Mouse (Mus musculus) erythroblast, adult 5-6 weeks (primary cell): ENCODE data around the gene Ubxn1. TPM values are rescaled to one million over a fixed set of nuclear protein-coding genes. Genes with fewer than 3 reads are reported as not detected.
"Not testable (repeated sequence)": the region's sequence is repeated elsewhere in the genome, so short reads cannot be mapped to it uniquely, and the experiment has no call there.

Experiments used
- ATAC-seq: replicated peaks from 2 replicates; pipeline ENCODE4 v1.8.0; 2016; ENCODE audit warnings: moderate number of reproducible peaks, mild to moderate bottlenecking, moderate TSS enrichment, inconsistent platforms; ENCODE audit not compliant: poor library complexity, low FRiP score, severe bottlenecking
- total RNA-seq, 2 experiments: library from RNA; stranded (forward) in 1 of 2; stranded (reverse) in 1 of 2; fragments of 150-400 nt in 1 of 2; fragments of 200-764, 138-1000 nt in 1 of 2; gene quantifications; 2 replicates each; pipeline versions ENCODE4 v1.2.3 to v1.2.4; 2015 to 2017; ENCODE audit warnings: low replicate concordance in 2 of 2

Ubxn1 gene
- total RNA-seq, 2 experiments from 2014 or later: 20.6 to 43.0 TPM

- ATAC-seq: no peak
These were observed 18.9 kb upstream of the Ubxn1 start for GRCm38 (mm10) chr19:8852236-8852928.

GRCm38 (mm10) chr19:8853117-8853516, 18.2 kb upstream of the Ubxn1 start:
- ATAC-seq: no peak

GRCm38 (mm10) chr19:8857689-8858088, 13.6 kb upstream of the Ubxn1 start:
- ATAC-seq: peak; percentile 83

- ATAC-seq: no peak
These were observed 12.3 kb upstream of the Ubxn1 start for GRCm38 (mm10) chr19:8859018-8859417.

GRCm38 (mm10) chr19:8864265-8864664, 7.0 kb upstream of the Ubxn1 start:
- no peak for ATAC-seq

DNA sequence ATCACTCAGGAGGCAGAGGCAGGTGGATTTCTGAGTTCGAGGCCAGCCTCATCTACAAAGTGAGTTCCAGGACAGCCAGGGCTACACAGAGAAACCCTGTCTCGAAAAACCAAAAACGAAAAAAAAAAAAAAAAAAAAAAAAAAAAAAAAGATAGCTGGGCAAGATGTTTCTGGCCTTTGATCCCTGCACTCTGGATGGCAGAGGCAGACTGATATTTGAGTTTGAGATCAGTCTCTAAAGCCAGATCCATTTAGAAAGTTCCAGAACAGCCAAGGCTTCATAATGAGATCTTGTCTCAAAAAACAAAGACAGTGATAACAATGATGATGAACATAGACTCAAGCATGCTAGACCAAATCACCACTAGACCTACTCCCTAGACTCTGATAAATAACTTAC, 915 bp upstream of the Ubxn1 start:
- ATAC-seq: not testable (repeated sequence)

DNA sequence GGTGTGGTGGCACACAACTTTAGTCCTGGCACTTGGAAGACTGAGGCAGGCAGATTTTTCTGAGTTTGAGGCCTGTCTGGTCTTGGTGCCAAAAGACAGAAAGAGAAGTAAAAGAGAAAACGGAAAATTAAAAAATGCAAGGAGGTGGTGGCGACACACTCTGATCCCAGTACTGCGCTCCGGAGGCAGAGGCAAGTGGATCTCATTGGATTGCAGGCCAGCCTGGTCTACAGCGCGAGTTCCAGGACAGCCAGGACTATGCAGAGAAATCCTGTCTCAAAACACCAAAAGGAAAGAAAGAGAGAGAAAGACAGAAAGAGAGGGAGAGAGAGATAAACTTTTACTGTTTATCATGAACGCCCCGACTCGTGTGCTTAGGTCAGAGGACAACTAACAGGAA, 458 bp upstream of the Ubxn1 start:
- peak; percentile 9; the same call in 1 of the 2 replicates for ATAC-seq

GRCm38 (mm10) chr19:8872266-8872840, 1.1 kb downstream of the Ubxn1 start:
- no peak for ATAC-seq

- ATAC-seq: no peak
These were observed 3.7 kb downstream of the Ubxn1 start for GRCm38 (mm10) chr19:8875031-8875430.

- ATAC-seq: peak; percentile 98
These were observed 9.2 kb downstream of the Ubxn1 start, which contains the start of gene Uqcc3 for GRCm38 (mm10) chr19:8880311-8881033. Gene Uqcc3 (minus strand): TSS chr19:8880923.

GRCm38 (mm10) chr19:8881034-8881392, 9.7 kb downstream of the Ubxn1 start:
- no peak for ATAC-seq

- ATAC-seq: no peak
These were observed 12.3 kb downstream of the Ubxn1 start, which contains the start of the genes Lbhd1 and Gm49403 for GRCm38 (mm10) chr19:8883616-8884015. Gene Lbhd1 (plus strand): TSS chr19:8883732. Gene Gm49403 (plus strand): TSS chr19:8883930.

GRCm38 (mm10) chr19:8886916-8887584, 15.8 kb downstream of the Ubxn1 start:
- ATAC-seq: no peak

DNA sequence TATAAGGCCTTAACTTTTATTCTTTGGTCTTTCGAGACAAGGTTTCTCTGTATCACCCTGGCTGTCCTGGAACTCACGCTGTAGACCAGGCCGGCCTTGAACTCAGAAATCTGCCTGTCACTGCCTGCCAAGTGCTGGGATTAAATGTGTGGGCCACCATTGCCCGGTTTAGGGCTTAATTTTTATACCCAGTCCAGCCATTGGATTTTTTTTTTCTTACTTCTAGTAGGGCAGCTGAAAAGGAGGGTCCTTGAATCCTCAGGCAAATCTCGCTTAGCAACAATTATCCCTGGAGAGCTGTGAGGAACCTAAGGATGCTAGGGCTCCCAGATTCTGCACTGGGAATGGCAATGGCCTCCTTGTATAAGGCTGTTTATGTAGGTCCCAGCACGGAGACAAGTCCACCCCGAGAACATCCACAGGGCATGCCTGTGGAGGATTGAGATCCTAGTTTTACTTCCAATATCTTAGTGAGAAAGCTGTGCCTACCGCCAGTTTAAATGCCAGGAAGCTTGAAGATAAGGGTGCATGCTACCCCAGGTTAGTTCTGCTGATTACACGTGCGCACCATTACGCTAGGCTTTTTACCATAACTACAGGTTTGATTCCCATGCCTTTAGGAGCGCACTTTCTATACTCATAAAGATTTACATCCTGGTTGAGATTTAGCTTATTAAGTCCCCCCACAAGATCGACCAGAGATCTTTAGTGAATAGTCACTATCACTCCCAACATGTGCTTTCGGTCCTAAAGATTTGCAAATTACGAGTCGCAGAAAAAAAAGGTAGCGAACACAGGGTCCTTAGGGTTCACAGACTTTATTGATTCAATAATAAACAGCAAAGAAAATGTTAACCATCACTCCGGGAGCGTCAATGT, 16.5 kb downstream of the Ubxn1 start:
- 0 out of 2 replicates have a peak, but pooled peaks have one; percentile 27 for ATAC-seq

DNA sequence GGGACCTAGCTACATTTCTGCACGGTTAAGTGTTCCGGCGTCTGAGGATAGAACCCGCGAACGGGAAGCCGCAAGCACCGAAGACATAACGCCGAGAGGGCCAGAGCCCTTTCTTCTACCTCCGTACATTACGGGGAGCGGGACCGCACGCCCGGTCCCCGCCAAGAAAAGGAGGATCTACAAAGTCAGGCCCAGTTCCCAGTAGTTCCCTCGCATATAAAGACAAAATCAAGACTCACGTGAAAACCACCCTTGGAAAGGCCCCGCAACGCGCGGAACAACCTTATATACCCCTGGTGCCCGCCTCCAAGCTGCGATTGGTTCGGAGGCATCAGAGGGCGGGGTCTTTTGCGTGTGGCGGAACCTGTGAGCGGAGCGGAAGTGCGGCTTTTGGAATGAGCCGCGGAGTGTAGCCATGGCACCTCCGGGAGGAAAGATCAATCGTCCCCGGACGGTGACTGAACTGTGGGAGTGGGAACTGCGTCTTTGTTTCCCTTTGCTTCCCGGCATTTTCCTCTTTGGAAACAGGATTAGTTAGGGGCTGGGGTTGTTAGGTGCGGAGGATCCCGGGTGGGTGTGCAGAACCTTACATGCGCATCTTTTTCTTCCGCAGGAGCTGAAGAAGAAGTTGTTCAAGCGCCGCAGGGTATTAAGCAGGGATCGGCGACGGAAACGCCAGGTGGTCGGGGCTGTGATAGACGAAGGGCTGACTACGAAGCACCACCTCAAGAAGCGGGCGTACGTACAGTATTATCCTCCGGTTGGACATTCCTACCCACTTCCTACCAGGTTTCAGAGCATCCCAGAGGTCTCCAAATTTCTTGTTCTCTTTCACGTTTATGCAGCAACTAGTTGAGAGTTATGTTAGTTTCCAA, 17.5 kb downstream of the Ubxn1 start, which contains the start of the genes 1810009A15Rik and Gm49416:
Gene 1810009A15Rik (plus strand): TSS at position 343 of the 875 bp plus-strand sequence.
Gene Gm49416 (plus strand): TSS at position 416 of the 875 bp plus-strand sequence.
- peak; percentile 93 for ATAC-seq

DNA sequence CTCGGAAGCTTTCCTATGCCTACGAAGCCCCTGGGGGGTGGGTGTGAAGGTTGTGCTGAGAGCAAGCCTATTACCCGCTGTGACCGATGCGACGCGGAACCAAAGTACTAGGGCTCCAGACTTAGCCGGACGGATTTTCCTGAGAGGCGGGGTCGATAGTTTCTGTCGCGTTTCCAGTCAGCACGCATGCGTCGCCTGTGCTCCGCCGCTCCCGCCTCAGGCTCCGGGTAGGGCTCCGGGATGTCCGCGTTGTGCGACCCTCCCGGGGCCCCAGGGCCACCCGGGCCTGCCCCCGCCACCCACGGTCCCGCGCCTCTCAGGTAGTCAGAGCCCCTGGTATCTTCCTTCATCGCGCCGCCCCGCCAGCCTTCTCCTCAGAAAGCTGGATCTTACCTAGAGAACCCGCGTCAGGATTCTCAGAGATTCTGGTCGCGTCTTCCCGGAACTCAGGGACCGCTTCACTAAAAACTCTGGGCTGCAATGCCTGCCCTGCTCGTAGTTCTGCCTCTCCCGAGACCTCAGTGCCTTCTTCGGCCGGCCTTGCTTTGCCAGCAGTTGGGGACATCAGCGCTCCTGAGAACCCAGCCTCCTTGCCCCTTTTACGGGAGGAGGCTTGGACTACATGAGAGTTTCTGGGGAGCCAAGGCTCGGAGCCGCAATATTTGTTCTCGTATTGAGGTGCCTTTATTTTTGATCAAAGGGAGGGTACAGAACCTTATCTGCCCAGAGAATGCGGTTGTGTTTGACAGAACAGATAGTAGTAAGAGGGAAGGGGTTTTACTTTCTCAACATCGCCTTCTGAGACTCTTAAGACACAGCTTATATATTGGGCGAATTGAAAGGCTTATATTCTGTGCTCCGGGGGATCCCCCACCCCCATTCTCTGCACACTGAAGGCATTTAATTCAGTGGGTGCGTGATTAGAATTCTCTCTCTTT, 21.8 kb downstream of the Ubxn1 start, which contains the start of gene Ints5:
Gene Ints5 (plus strand): TSS at position 177 of the 938 bp plus-strand sequence.
- peak; percentile 71 for ATAC-seq

DNA sequence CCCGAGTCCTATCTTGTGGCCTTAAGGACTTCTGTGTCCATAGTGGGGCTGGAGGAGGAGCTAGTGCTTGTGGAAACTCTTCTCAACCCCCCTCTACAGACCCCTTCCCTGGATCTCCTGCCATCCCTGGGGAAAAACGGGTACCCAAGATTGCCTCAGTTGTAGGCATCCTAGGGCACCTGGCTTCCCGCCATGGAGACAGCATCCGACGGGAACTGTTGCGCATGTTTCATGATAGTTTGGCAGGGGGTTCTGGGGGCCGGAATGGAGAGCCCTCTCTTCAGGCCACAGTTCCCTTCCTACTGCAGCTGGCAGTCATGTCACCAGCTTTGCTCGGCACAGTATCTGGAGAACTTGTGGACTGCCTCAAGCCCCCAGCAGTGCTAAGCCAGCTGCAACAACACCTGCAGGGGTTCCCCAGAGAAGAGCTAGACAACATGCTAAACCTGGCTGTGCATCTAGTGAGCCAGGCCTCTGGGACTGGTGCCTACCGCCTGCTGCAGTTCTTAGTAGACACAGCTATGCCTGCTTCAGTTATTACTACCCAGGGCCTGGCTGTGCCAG, 24.2 kb downstream of the Ubxn1 start:
- no peak for ATAC-seq
